Mouse (Mus musculus) liver, embryonic 14.5 days (tissue): ENCODE measurements around the gene Olfr543. TPM values are rescaled to one million over a fixed set of nuclear protein-coding genes. Genes with fewer than 3 reads are reported as not detected.
"Not testable (repeated sequence)": the region's sequence is repeated elsewhere in the genome, so short reads cannot be mapped to it uniquely, and the experiment has no call there.

Experiments used
- ATAC-seq: fragments of 200-750 bp; cut with Nextera tagmentation; 2 replicates; pipeline ENCODE4 v1.8.0; 2017; ENCODE audit warnings: moderate number of reproducible peaks, mild to moderate bottlenecking, moderate library complexity; ENCODE audit not compliant: insufficient read depth
- DNase-seq, 3 experiments: peaks; one replicate each; pipeline ENCODE4 v3.0.0-alpha.2; 2012 to 2013; ENCODE audit warnings: low read depth in 3 of 3, low spot score in 3 of 3
- H3K27ac ChIP-seq: fragments of 300-500 bp; sonication (generic); 2 replicates; pipeline ENCODE4 v1.5.1; 2014; ENCODE audit warnings: moderate library complexity, mild to moderate bottlenecking, control low read depth, inconsistent platforms
- H3K27me3 ChIP-seq: fragments of 300-500 bp; sonication (generic); 2 replicates; pipeline ENCODE4 v1.6.1; 2014; ENCODE audit warnings: mild to moderate bottlenecking, low read length, moderate library complexity; ENCODE audit not compliant: control insufficient read depth, insufficient read depth
- H3K36me3 ChIP-seq: fragments of 300-500 bp; sonication (generic); replicated peaks from 2 replicates; pipeline ENCODE4 v1.6.1; 2014; ENCODE audit warnings: low read depth; ENCODE audit not compliant: control insufficient read depth, insufficient read depth
- H3K4me1 ChIP-seq, 2 experiments: fragments of 200-500 bp in 1 of 2; fragments of 300-500 bp in 1 of 2; sonication (generic) in 1 of 2; replicated peaks; 2 replicates each; pipeline ENCODE4 v1.6.1; 2012 to 2014; ENCODE audit warnings: antibody characterized with exemption in 1 of 2, inconsistent platforms in 1 of 2, low read length in 1 of 2; ENCODE audit not compliant: control insufficient read depth in 2 of 2, insufficient read depth in 2 of 2
- H3K4me2 ChIP-seq: fragments of 300-500 bp; sonication (generic); 2 replicates; pipeline ENCODE4 v1.6.1; 2014; ENCODE audit warnings: low read depth, mild to moderate bottlenecking, control low read depth, moderate library complexity
- H3K4me3 ChIP-seq, 2 experiments: fragments of 200-500 bp in 1 of 2; fragments of 300-500 bp in 1 of 2; sonication (generic) in 1 of 2; 2 replicates each; pipeline ENCODE4 v1.5.1; 2012 to 2014; ENCODE audit warnings: low read depth in 2 of 2, low read length in 2 of 2, mild to moderate bottlenecking in 2 of 2, control low read depth in 1 of 2, inconsistent platforms in 1 of 2, moderate library complexity in 1 of 2; ENCODE audit not compliant: insufficient read depth in 1 of 2
- H3K9ac ChIP-seq: fragments of 300-500 bp; sonication (generic); replicated peaks from 2 replicates; pipeline ENCODE4 v1.6.1; 2014; ENCODE audit warnings: mild to moderate bottlenecking, control low read depth, moderate library complexity
- H3K9me3 ChIP-seq: fragments of 300-500 bp; sonication (generic); 2 replicates; pipeline ENCODE4 v1.6.1; 2016; ENCODE audit warnings: low read length, mixed read lengths; ENCODE audit not compliant: control insufficient read depth
- CTCF ChIP-seq: IDR thresholded peaks from 2 replicates; pipeline ENCODE4 v1.5.1; 2016; ENCODE audit warnings: antibody characterized with exemption, low read depth, control low read depth
- EP300 ChIP-seq: IDR thresholded peaks from 2 replicates; pipeline ENCODE4 v1.6.1; 2016; ENCODE audit warnings: antibody characterized with exemption, low read depth
- WGBS: fragments of 180-500 bp; shearing (Covaris S2); extraction: QIAGEN DNeasy Blood & Tissue Kit; methylation state at CpG from one replicate; pipeline ENCODE4 v1.1.7; 2014; ENCODE audit not compliant: insufficient replicate concordance; 5-methylcytosine and 5-hydroxymethylcytosine counted together
- polyA plus RNA-seq, 2 experiments: library from polyadenylated mRNA; depleted of rRNA in 1 of 2; stranded (reverse) in 1 of 2; unstranded in 1 of 2; fragments of >200 nt; fragmentation: Nextera tagmentation in 1 of 2; extraction: Ambion mirVana in 1 of 2; gene quantifications; 2 replicates each; pipeline versions ENCODE4 v1.2.1 to v1.2.3; 2012 to 2014

Olfr543 gene
- polyA plus RNA-seq, 2 experiments, result 0.39 TPM; not detected in 1

GRCm38 (mm10) chr7:102506848-102507247 is 25.4 kb upstream of the Olfr543 start:
- Histone ChIP-seq H3K27ac (no peak overlapping the region), H3K9ac (no peak overlapping the region), H3K27me3 (no peaks in the 10 kb centered on the region), H3K9me3 (no peaks in the 10 kb centered on the region), H3K4me1 (no peaks in the 10 kb centered on the region), H3K4me3 (no peak overlapping the region), H3K4me2 (no peak overlapping the region), H3K36me3 (no peaks in the 10 kb centered on the region)
- DNase-seq, result peak; percentile 23 to 37 (median 29)
- WGBS, result 36% methylated on average over 3 of the region's 3 CpGs
- TF ChIP-seq EP300 (no peak), CTCF (peak; percentile 87)
- peak; percentile 47; the same call in 1 of the 2 replicates for ATAC-seq

DNA sequence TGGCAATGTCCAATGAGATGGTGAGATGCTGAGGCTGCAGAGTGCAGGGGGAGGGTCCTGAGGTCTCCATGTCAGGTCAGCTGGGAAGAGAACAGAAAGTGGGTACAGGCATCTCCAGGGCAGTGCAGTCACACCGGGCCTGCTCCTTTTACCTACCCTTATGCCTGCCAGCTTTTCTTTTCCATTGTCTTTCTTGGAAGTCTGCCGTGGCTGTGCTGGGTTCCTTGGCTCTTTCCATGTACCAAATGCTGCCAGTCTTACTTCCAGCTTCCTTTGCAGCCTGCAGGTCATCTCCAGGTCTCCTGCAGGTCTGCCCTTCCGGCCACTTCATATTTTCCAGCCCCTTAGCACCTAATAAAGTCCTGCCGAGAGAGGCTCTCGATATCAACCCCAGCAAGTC is 20.5 kb upstream of the Olfr543 start:
- WGBS, result 57% methylated on average over 5 of the region's 5 CpGs

DNA sequence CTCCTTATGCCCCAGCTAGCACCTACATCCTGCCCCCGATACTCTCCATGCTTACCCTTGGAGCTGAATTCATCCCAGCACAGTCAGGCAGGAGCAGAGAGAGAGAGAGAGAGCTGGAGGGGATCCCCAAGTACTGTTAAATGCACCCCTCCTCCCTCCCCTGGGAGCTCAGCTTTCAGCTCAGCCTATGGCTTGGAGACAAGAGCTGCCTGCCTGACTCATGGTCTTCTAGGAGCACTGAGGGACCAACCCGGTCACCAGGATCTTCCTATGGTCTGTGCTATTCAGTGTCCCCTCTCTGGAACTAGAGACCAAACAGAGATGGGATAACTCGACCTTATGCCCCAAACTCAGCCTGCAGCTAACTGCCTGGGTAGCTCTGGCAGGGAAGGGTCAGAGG is 18.0 kb upstream of the Olfr543 start, which contains the start of gene Olfr545:
Gene Olfr545 (minus strand): TSS at position 101 of the 400 bp plus-strand sequence.
- Histone ChIP-seq H3K4me2 (no peak within 1 kb of the TSS), H3K4me3 (no peak within 1 kb of the TSS), H3K9ac (no peak within 1 kb of the TSS), H3K36me3 (no peaks in the 10 kb centered on the region), H3K27me3 (no peaks in the 10 kb centered on the region), H3K4me1 (no peaks in the 10 kb centered on the region), H3K9me3 (no peaks in the 10 kb centered on the region), H3K27ac (no peak within 1 kb of the TSS)
- DNase-seq, result no peak
- no peak for TF ChIP-seq CTCF
- no peak for TF ChIP-seq EP300
- WGBS, result 41% methylated on average over 3 of the region's 3 CpGs
- ATAC-seq, result no peak

More for the DNA sequence above, 20.5 kb upstream of the Olfr543 start:
- Histone ChIP-seq H3K9me3 (no peaks in the 10 kb centered on the region), H3K27me3 (no peaks in the 10 kb centered on the region), H3K4me2 (no peak overlapping the region), H3K9ac (no peak overlapping the region), H3K27ac (no peak overlapping the region), H3K4me3 (no peak overlapping the region), H3K4me1 (no peaks in the 10 kb centered on the region), H3K36me3 (no peaks in the 10 kb centered on the region)
- DNase-seq (no peak), ATAC-seq (no peak)
- TF ChIP-seq CTCF (no peak), EP300 (no peak)

- WGBS, result 33% methylated on average over 6 of the region's 7 CpGs
- H3K27me3 ChIP-seq, H3K9ac ChIP-seq, H3K36me3 ChIP-seq, ATAC-seq, H3K4me3 ChIP-seq, DNase-seq, H3K4me2 ChIP-seq, H3K4me1 ChIP-seq, H3K9me3 ChIP-seq, H3K27ac ChIP-seq: not testable (repeated sequence)
Observed at GRCm38 (mm10) chr7:102494416-102494815, 12.9 kb upstream of the Olfr543 start.

- TF ChIP-seq EP300, result no peak
- TF ChIP-seq CTCF, result no peak
- Histone ChIP-seq H3K9ac (no peak within 1 kb of the TSS), H3K4me3 (no peak within 1 kb of the TSS), H3K27me3 (no peaks in the 10 kb centered on the region), H3K9me3 (no peaks in the 10 kb centered on the region), H3K36me3 (no peaks in the 10 kb centered on the region), H3K4me2 (no peak within 1 kb of the TSS), H3K27ac (no peak within 1 kb of the TSS), H3K4me1 (peaks cover 18 to 24% of the 10 kb centered on the region in 2 experiments)
- 42% methylated on average over 1 of the region's 1 CpGs for WGBS
- DNase-seq (no peak), ATAC-seq (no peak)
Observed at GRCm38 (mm10) chr7:102488161-102488560, 6.7 kb upstream of the Olfr543 start, which contains the start of gene Olfr544. Gene Olfr544 (minus strand): TSS chr7:102488313.
